Mouse (Mus musculus) olfactory bulb, adult 2 months (tissue): ENCODE results near the gene Nav2.

Experiments used
- CTCF ChIP-seq: fragments of 200-500 bp; IDR thresholded peaks from 2 replicates; pipeline ENCODE4 v1.5.1; 2012; ENCODE audit warnings: low read depth, mild to moderate bottlenecking, low read length, moderate library complexity; ENCODE audit not compliant: insufficient read depth
- POLR2A ChIP-seq: fragments of 200-500 bp; IDR thresholded peaks from 2 replicates; pipeline ENCODE4 v1.6.1; 2012; ENCODE audit warnings: mild to moderate bottlenecking, low read depth, low read length, moderate library complexity; ENCODE audit not compliant: insufficient read depth

GRCm38 (mm10) chr7:49255053-49255452 lies 346.5 kb downstream of the Nav2 start:
- TF ChIP-seq CTCF, result no peak
- no peak for TF ChIP-seq POLR2A
